Mouse (Mus musculus): ENCODE results near the gene Tmem175.

Gene Tmem175

GRCm38 (mm10) chr5:108654444-108654990, 24.9 kb downstream of the Tmem175 start:
- no peak for DNase-seq (ENCODE audit: low spot score)

GRCm38 (mm10) chr5:108655381-108655780, 25.8 kb downstream of the Tmem175 start:
- no peak for DNase-seq (ENCODE audit: low spot score)

- no peak for DNase-seq (ENCODE audit: low spot score)
These were observed 26.5 kb downstream of the Tmem175 start for GRCm38 (mm10) chr5:108655891-108656650.

GRCm38 (mm10) chr5:108657406-108657805, 27.8 kb downstream of the Tmem175 start:
- DNase-seq (ENCODE audit: low spot score), result no peak

- DNase-seq (ENCODE audit: low spot score), result no peak
These were observed 29.0 kb downstream of the Tmem175 start for GRCm38 (mm10) chr5:108658611-108659010.

- DNase-seq (ENCODE audit: low spot score), result no peak
These were observed 30.4 kb downstream of the Tmem175 start, which contains the start of gene Idua for GRCm38 (mm10) chr5:108659698-108660631. Gene Idua (plus strand): TSS chr5:108660331.

- peak; percentile 93 for DNase-seq (ENCODE audit: low spot score)
These were observed 31.2 kb downstream of the Tmem175 start for GRCm38 (mm10) chr5:108660632-108661268.

- no peak for DNase-seq (ENCODE audit: low spot score)
These were observed 33.2 kb downstream of the Tmem175 start for GRCm38 (mm10) chr5:108662772-108663171.

- no peak for DNase-seq (ENCODE audit: low spot score)
These were observed 35.5 kb downstream of the Tmem175 start for GRCm38 (mm10) chr5:108665066-108665465.

- no peak for DNase-seq (ENCODE audit: low spot score)
These were observed 37.8 kb downstream of the Tmem175 start for GRCm38 (mm10) chr5:108667370-108667769.

GRCm38 (mm10) chr5:108668387-108668932, 38.9 kb downstream of the Tmem175 start:
- DNase-seq (ENCODE audit: low spot score), result no peak

- DNase-seq (ENCODE audit: low spot score), result peak; percentile 86
These were observed 39.7 kb downstream of the Tmem175 start, which contains the start of gene Dgkq for GRCm38 (mm10) chr5:108668977-108669936. Gene Dgkq (minus strand): TSS chr5:108669672.

- no peak for DNase-seq (ENCODE audit: low spot score)
These were observed 40.4 kb downstream of the Tmem175 start for GRCm38 (mm10) chr5:108669986-108670385.

- DNase-seq (ENCODE audit: low spot score), result peak; percentile 50
These were observed 41.2 kb downstream of the Tmem175 start for GRCm38 (mm10) chr5:108670785-108671184.

GRCm38 (mm10) chr5:108671757-108672156, 42.2 kb downstream of the Tmem175 start:
- no peak for DNase-seq (ENCODE audit: low spot score)

- no peak for DNase-seq (ENCODE audit: low spot score)
These were observed 45.1 kb downstream of the Tmem175 start for GRCm38 (mm10) chr5:108674624-108675023.

- DNase-seq (ENCODE audit: low spot score), result no peak
These were observed 45.8 kb downstream of the Tmem175 start, which contains the start of gene Slc26a1 for GRCm38 (mm10) chr5:108675251-108675816. Gene Slc26a1 (minus strand): TSS chr5:108675569.

- no peak for DNase-seq (ENCODE audit: low spot score)
These were observed 47.4 kb downstream of the Tmem175 start for GRCm38 (mm10) chr5:108676772-108677498.

GRCm38 (mm10) chr5:108677605-108678295, 48.2 kb downstream of the Tmem175 start:
- peak; percentile 39 for DNase-seq (ENCODE audit: low spot score)

Measured in urinary bladder, postnatal 14 days (tissue).